Mouse (Mus musculus): ENCODE measurements around the gene Trim7. TPM values are rescaled to one million over a fixed set of nuclear protein-coding genes. Genes with fewer than 3 reads are reported as not detected.
"Not testable (repeated sequence)": the region's sequence is repeated elsewhere in the genome, so short reads cannot be mapped to it uniquely, and the experiment has no call there.

Gene Trim7
- polyA plus RNA-seq, 1 experiment from 2014 or later = 0.89 TPM

- peaks cover 22% of the 10 kb centered on the region for H3K27me3 ChIP-seq
Observed at GRCm38 (mm10) chr11:48845244-48845815, 19.4 kb downstream of the Trim7 start.

GRCm38 (mm10) chr11:48846362-48846761 lies 20.4 kb downstream of the Trim7 start:
- H3K4me2 ChIP-seq (replicated peaks); H3K36me3 ChIP-seq; H3K9ac ChIP-seq (replicated peaks); H3K4me1 ChIP-seq (replicated peaks); ATAC-seq; H3K9me3 ChIP-seq; H3K27ac ChIP-seq; H3K4me3 ChIP-seq (replicated peaks): not testable (repeated sequence)
- 87% methylated on average over 2 of the region's 2 CpGs for WGBS
- peaks cover 20% of the 10 kb centered on the region for H3K27me3 ChIP-seq

More at GRCm38 (mm10) chr11:48845244-48845815, 19.4 kb downstream of the Trim7 start:
- H3K36me3 ChIP-seq = no peaks in the 10 kb centered on the region
- no peaks in the 10 kb centered on the region for H3K9me3 ChIP-seq
- H3K4me1 ChIP-seq (replicated peaks) = no peaks in the 10 kb centered on the region
- WGBS = 41% methylated on average over 13 of the region's 13 CpGs
- no peak overlapping the region for H3K4me3 ChIP-seq (replicated peaks)
- no peak for ATAC-seq
- no peak overlapping the region for H3K27ac ChIP-seq
- no peak overlapping the region for H3K4me2 ChIP-seq (replicated peaks)
- H3K9ac ChIP-seq (replicated peaks) = no peak overlapping the region

- Histone ChIP-seq H3K27ac (no peak overlapping the region), H3K36me3 (no peaks in the 10 kb centered on the region), H3K4me1 (replicated peaks) (no peaks in the 10 kb centered on the region), H3K27me3 (peaks cover 17% of the 10 kb centered on the region), H3K9me3 (no peaks in the 10 kb centered on the region), H3K9ac (replicated peaks) (no peak overlapping the region), H3K4me2 (replicated peaks) (no peak overlapping the region), H3K4me3 (replicated peaks) (no peak overlapping the region)
- 68% methylated on average over 5 of the region's 5 CpGs for WGBS
- ATAC-seq = no peak
Observed at GRCm38 (mm10) chr11:48846881-48847280, 20.9 kb downstream of the Trim7 start.

- H3K36me3 ChIP-seq = no peaks in the 10 kb centered on the region
- H3K27me3 ChIP-seq = peaks cover 18% of the 10 kb centered on the region
- WGBS = 65% methylated on average over 2 of the region's 2 CpGs
- no peaks in the 10 kb centered on the region for H3K9me3 ChIP-seq
- H3K4me3 ChIP-seq (replicated peaks) = no peak overlapping the region
- H3K4me2 ChIP-seq (replicated peaks) = no peak overlapping the region
- no peak overlapping the region for H3K9ac ChIP-seq (replicated peaks)
- no peak overlapping the region for H3K27ac ChIP-seq
- ATAC-seq = no peak
- H3K4me1 ChIP-seq (replicated peaks) = peaks cover 24% of the 10 kb centered on the region
Observed at GRCm38 (mm10) chr11:48850240-48850639, 24.3 kb downstream of the Trim7 start.

- Histone ChIP-seq H3K27ac (no peak overlapping the region), H3K4me2 (replicated peaks) (no peak overlapping the region), H3K9ac (replicated peaks) (no peak overlapping the region), H3K36me3 (no peaks in the 10 kb centered on the region), H3K27me3 (peaks cover 14% of the 10 kb centered on the region), H3K9me3 (no peaks in the 10 kb centered on the region), H3K4me3 (replicated peaks) (no peak overlapping the region), H3K4me1 (replicated peaks) (peaks cover 27% of the 10 kb centered on the region)
- ATAC-seq = no peak
- 81% methylated on average over 4 of the region's 4 CpGs for WGBS
Observed at GRCm38 (mm10) chr11:48851270-48851995, 25.5 kb downstream of the Trim7 start.

GRCm38 (mm10) chr11:48852190-48852589 lies 26.2 kb downstream of the Trim7 start:
- Histone ChIP-seq H3K27me3 (peaks cover 14% of the 10 kb centered on the region), H3K9me3 (no peaks in the 10 kb centered on the region), H3K4me3 (replicated peaks) (peak overlapping the region; percentile 50), H3K4me1 (replicated peaks) (peaks cover 29% of the 10 kb centered on the region), H3K4me2 (replicated peaks) (peak overlapping the region; percentile 93), H3K27ac (no peak overlapping the region), H3K36me3 (no peaks in the 10 kb centered on the region), H3K9ac (replicated peaks) (no peak overlapping the region)
- 78% methylated on average over 4 of the region's 4 CpGs for WGBS
- no peak for ATAC-seq

GRCm38 (mm10) chr11:48852624-48853473 lies 26.9 kb downstream of the Trim7 start:
- peak; percentile 48 for ATAC-seq
- H3K9ac ChIP-seq (replicated peaks) = peak overlapping the region; percentile 62
- peaks cover 34% of the 10 kb centered on the region for H3K4me1 ChIP-seq (replicated peaks)
- peak overlapping the region; percentile 50 for H3K4me3 ChIP-seq (replicated peaks)
- WGBS = 9% methylated on average over 23 of the region's 23 CpGs
- H3K9me3 ChIP-seq = no peaks in the 10 kb centered on the region
- no peak overlapping the region for H3K27ac ChIP-seq
- peaks cover 14% of the 10 kb centered on the region for H3K27me3 ChIP-seq
- no peaks in the 10 kb centered on the region for H3K36me3 ChIP-seq
- peak overlapping the region; percentile 93 for H3K4me2 ChIP-seq (replicated peaks)

- peak overlapping the region; percentile 62 for H3K9ac ChIP-seq (replicated peaks)
- H3K4me1 ChIP-seq (replicated peaks) = peaks cover 42% of the 10 kb centered on the region
- H3K4me3 ChIP-seq (replicated peaks) = peak overlapping the region; percentile 50
- H3K27me3 ChIP-seq = peaks cover 10% of the 10 kb centered on the region
- under 1% methylated on average over 31 of the region's 31 CpGs for WGBS
- peak overlapping the region; percentile 93 for H3K4me2 ChIP-seq (replicated peaks)
- H3K36me3 ChIP-seq = no peaks in the 10 kb centered on the region
- H3K27ac ChIP-seq = no peak overlapping the region
- ATAC-seq = peak; percentile 70
- H3K9me3 ChIP-seq = no peaks in the 10 kb centered on the region
Observed at GRCm38 (mm10) chr11:48853474-48854180, 27.7 kb downstream of the Trim7 start.

GRCm38 (mm10) chr11:48859014-48859413 lies 33.1 kb downstream of the Trim7 start:
- peak overlapping the region; percentile 93 for H3K4me2 ChIP-seq (replicated peaks)
- peak overlapping the region; percentile 50 for H3K4me3 ChIP-seq (replicated peaks)
- no peak overlapping the region; the same call in 1 of the 2 replicates for H3K9ac ChIP-seq (replicated peaks)

GRCm38 (mm10) chr11:48862784-48863319 lies 36.9 kb downstream of the Trim7 start:
- H3K4me2 ChIP-seq (replicated peaks) = no peak overlapping the region
- H3K27ac ChIP-seq = no peak overlapping the region
- no peaks in the 10 kb centered on the region for H3K36me3 ChIP-seq
- no peaks in the 10 kb centered on the region for H3K9me3 ChIP-seq
- H3K4me3 ChIP-seq (replicated peaks) = no peak overlapping the region
- WGBS = 74% methylated on average over 1 of the region's 1 CpGs
- H3K9ac ChIP-seq (replicated peaks) = no peak overlapping the region
- H3K4me1 ChIP-seq (replicated peaks) = peaks cover 11% of the 10 kb centered on the region
- ATAC-seq = no peak
- peaks cover 14% of the 10 kb centered on the region for H3K27me3 ChIP-seq

More at GRCm38 (mm10) chr11:48859014-48859413, 33.1 kb downstream of the Trim7 start:
- under 1% methylated on average over 6 of the region's 6 CpGs for WGBS
- H3K9me3 ChIP-seq = no peaks in the 10 kb centered on the region
- peaks cover 16% of the 10 kb centered on the region for H3K27me3 ChIP-seq
- no peak for ATAC-seq
- peaks cover 33% of the 10 kb centered on the region for H3K4me1 ChIP-seq (replicated peaks)
- no peaks in the 10 kb centered on the region for H3K36me3 ChIP-seq
- no peak overlapping the region for H3K27ac ChIP-seq

GRCm38 (mm10) chr11:48863808-48864207 lies 37.9 kb downstream of the Trim7 start:
- Histone ChIP-seq H3K4me2 (replicated peaks) (no peak overlapping the region), H3K9me3 (no peaks in the 10 kb centered on the region), H3K36me3 (no peaks in the 10 kb centered on the region), H3K27ac (no peak overlapping the region), H3K4me3 (replicated peaks) (no peak overlapping the region), H3K4me1 (replicated peaks) (peaks cover 1% of the 10 kb centered on the region; the same call in 1 of the 2 replicates), H3K27me3 (peaks cover 14% of the 10 kb centered on the region), H3K9ac (replicated peaks) (no peak overlapping the region)
- ATAC-seq = no peak
- WGBS = 88% methylated on average over 3 of the region's 3 CpGs
